In the genomic region with DNA sequence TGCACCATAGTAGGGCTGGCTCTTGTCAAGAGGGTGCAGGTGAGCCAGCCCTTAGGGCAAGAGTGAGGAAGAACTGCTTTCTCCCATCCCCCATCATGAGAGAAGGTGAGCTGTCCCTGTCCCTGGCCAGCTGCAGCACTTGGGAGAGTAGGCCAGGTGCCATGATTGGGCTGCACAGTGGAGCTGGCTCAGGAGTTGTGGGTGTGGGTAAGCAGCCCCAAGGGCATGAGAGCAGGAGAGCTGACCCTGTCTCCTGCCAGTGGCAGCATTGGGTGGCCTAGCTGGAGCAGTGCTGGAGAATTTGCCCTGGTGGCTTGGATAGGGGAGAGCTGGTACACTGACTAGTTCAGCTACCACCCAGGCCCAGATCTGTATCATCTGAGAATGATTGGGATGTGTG, we compare ENCODE assay signal across 16 mouse cellular contexts. TPM values are rescaled to one million over a fixed set of nuclear protein-coding genes. Genes with fewer than 3 reads are reported as not detected.
DNase-seq lines count a peak whose midpoint lies in the region; ATAC-seq and TF ChIP-seq lines count a peak whose summit lies in the region.
"Had no signal": no experiment of that assay in that cellular context is flagged by ENCODE, and none has a peak within 500 bp of the region (broad histone marks: within the 10 kb centered on the region; RNA-seq: fewer than 3 reads in every experiment).

No protein-coding gene starts in this region.

- no peaks in the 10 kb centered on the region for H3K9me3 ChIP-seq in forebrain, embryonic 10.5 days
- no peaks in the 10 kb centered on the region for H3K9me3 ChIP-seq in forebrain, embryonic 13.5 days (replicated peaks)
- H3K9me3 ChIP-seq in stomach, postnatal 0 days (ENCODE audit: control insufficient read depth, low read length) = no peaks in the 10 kb centered on the region
- H3K9me3 ChIP-seq in midbrain, embryonic 15.5 days = no peaks in the 10 kb centered on the region
- H3K9me3 ChIP-seq: liver, embryonic 13.5 days; midbrain, embryonic 13.5 days had no signal

- H3K27ac ChIP-seq in forebrain, embryonic 10.5 days = peak overlapping the region; percentile 53
- no peak overlapping the region for H3K27ac ChIP-seq in forebrain, embryonic 13.5 days
- H3K27ac ChIP-seq in stomach, postnatal 0 days (replicated peaks) = 0 out of 2 replicates have a peak overlapping the region, but pooled peaks have one; percentile 24
- no peak overlapping the region for H3K27ac ChIP-seq in midbrain, embryonic 15.5 days
- H3K27ac ChIP-seq: liver, embryonic 13.5 days; midbrain, embryonic 13.5 days had no signal

- no peak overlapping the region for H3K4me2 ChIP-seq in forebrain, embryonic 13.5 days
- no peak overlapping the region for H3K4me2 ChIP-seq in stomach, postnatal 0 days (replicated peaks; ENCODE audit: low read depth)
- no peak overlapping the region for H3K4me2 ChIP-seq in midbrain, embryonic 15.5 days
- H3K4me2 ChIP-seq: liver, embryonic 13.5 days; midbrain, embryonic 13.5 days had no signal

- TF ChIP-seq EP300 in stomach, postnatal 0 days (optimal IDR thresholded peaks at IDR 0.05) = no peak

- H3K36me3 ChIP-seq in forebrain, embryonic 10.5 days (replicated peaks) = no peaks in the 10 kb centered on the region; the same call in 1 of the 2 replicates
- H3K36me3 ChIP-seq in forebrain, embryonic 13.5 days (ENCODE audit: poor library complexity, severe bottlenecking) = no peaks in the 10 kb centered on the region
- no peaks in the 10 kb centered on the region for H3K36me3 ChIP-seq in stomach, postnatal 0 days (ENCODE audit: control insufficient read depth, insufficient read depth, low read length)
- no peaks in the 10 kb centered on the region for H3K36me3 ChIP-seq in midbrain, embryonic 15.5 days (replicated peaks)
- H3K36me3 ChIP-seq: liver, embryonic 13.5 days; midbrain, embryonic 13.5 days had no signal

- ATAC-seq in forebrain, embryonic 13.5 days = no peak
- ATAC-seq in stomach, postnatal 0 days (ENCODE audit: low FRiP score, low TSS enrichment) = no peak
- ATAC-seq in erythroblast, adult 5-6 weeks (replicated peaks; ENCODE audit: low FRiP score, poor library complexity, severe bottlenecking) = no peak
- no peak for ATAC-seq in midbrain, embryonic 15.5 days (replicated peaks)
- ATAC-seq: forebrain, postnatal 0 days; midbrain, embryonic 13.5 days had no signal

- H3K4me1 ChIP-seq in forebrain, embryonic 10.5 days = peaks cover 22% of the 10 kb centered on the region
- H3K4me1 ChIP-seq in forebrain, embryonic 13.5 days = peaks cover 13% of the 10 kb centered on the region; the same call in 1 of the 2 replicates
- no peaks in the 10 kb centered on the region; the same call in 1 of the 2 replicates for H3K4me1 ChIP-seq in stomach, postnatal 0 days (replicated peaks; ENCODE audit: control insufficient read depth, insufficient read depth)
- H3K4me1 ChIP-seq in midbrain, embryonic 15.5 days = peaks cover 3% of the 10 kb centered on the region; the same call in 1 of the 2 replicates

- DNase-seq in forebrain, embryonic 10.5 days (ENCODE audit: extremely low spot score, low spot score) = no peak
- DNase-seq in lung, postnatal 10 days = peak; percentile 4
- DNase-seq in lung, postnatal 25 days (ENCODE audit: low spot score) = no peak
- peak; percentile 40 to 58 for DNase-seq in heart, postnatal 14 days
- DNase-seq in stomach, postnatal 0 days (ENCODE audit: low spot score) = no peak
- DNase-seq: cerebellum, postnatal 36 days; forebrain, postnatal 0 days; liver, embryonic 13.5 days; lung, postnatal 14 days; thymus, postnatal 36 days had no signal

- H3K27me3 ChIP-seq in forebrain, embryonic 10.5 days (ENCODE audit: poor library complexity, severe bottlenecking) = no peaks in the 10 kb centered on the region
- no peaks in the 10 kb centered on the region for H3K27me3 ChIP-seq in forebrain, embryonic 13.5 days
- no peaks in the 10 kb centered on the region for H3K27me3 ChIP-seq in stomach, postnatal 0 days (ENCODE audit: control insufficient read depth, insufficient read depth, low read length)
- H3K27me3 ChIP-seq in midbrain, embryonic 15.5 days (replicated peaks) = no peaks in the 10 kb centered on the region
- H3K27me3 ChIP-seq: liver, embryonic 13.5 days; midbrain, embryonic 13.5 days had no signal

- no peak overlapping the region for H3K4me3 ChIP-seq in forebrain, embryonic 10.5 days
- H3K4me3 ChIP-seq in forebrain, embryonic 13.5 days = no peak overlapping the region
- H3K4me3 ChIP-seq in stomach, postnatal 0 days (ENCODE audit: low read depth, low read length) = no peak overlapping the region
- H3K4me3 ChIP-seq in midbrain, embryonic 15.5 days = no peak overlapping the region
- H3K4me3 ChIP-seq: liver, embryonic 13.5 days; midbrain, embryonic 13.5 days had no signal

- TF ChIP-seq CTCF in stomach, postnatal 0 days (IDR thresholded peaks at IDR 0.05; ENCODE audit: low read depth) = no peak

- intact Hi-C loops in heart, postnatal 14 days (cut with DNase I) = no loop called here

- H3K9ac ChIP-seq in forebrain, embryonic 13.5 days = no peak overlapping the region
- H3K9ac ChIP-seq in stomach, postnatal 0 days (ENCODE audit: low read length) = no peak overlapping the region
- no peak overlapping the region for H3K9ac ChIP-seq in midbrain, embryonic 15.5 days
- H3K9ac ChIP-seq: forebrain, postnatal 0 days; liver, embryonic 13.5 days; midbrain, embryonic 13.5 days had no signal

RNA-seq across cellular contexts. Expression of gene Luzp1, which starts 43.3 kb away (rescaled TPM):
- polyA plus RNA-seq in forebrain, embryonic 10.5 days (2016; fragmentation: Nextera tagmentation; extraction: Ambion mirVana) = 153 and 154 TPM in 2 replicates
- 91.1 and 99.1 TPM in 2 replicates for polyA plus RNA-seq in forebrain, embryonic 13.5 days (2015; fragmentation: Nextera tagmentation; extraction: Ambion mirVana)
- 10 to 100 TPM; 55.7 to 57.1 TPM for total RNA-seq in heart, postnatal 14 days (2021)
- 54.6 and 67.8 TPM in 2 replicates for polyA plus RNA-seq in stomach, postnatal 0 days (2015; fragmentation: Nextera tagmentation; extraction: Ambion mirVana)
- 0.42 and 1.2 TPM in 2 replicates for total RNA-seq in erythroblast, adult 5-6 weeks (2015; ENCODE audit: low replicate concordance)
- total RNA-seq in erythroblast, adult 5-6 weeks (2017; ENCODE audit: low replicate concordance) = 1.0 and 10.7 TPM in 2 replicates
- polyA plus RNA-seq in midbrain, embryonic 15.5 days (2015; fragmentation: Nextera tagmentation; extraction: Ambion mirVana) = 52.0 and 57.7 TPM in 2 replicates

RNA-seq across cellular contexts. Expression of gene 6030445D17Rik, which starts 50.9 kb away (rescaled TPM):
- polyA plus RNA-seq in forebrain, embryonic 10.5 days (2016; fragmentation: Nextera tagmentation; extraction: Ambion mirVana) = 0.07 and 0.32 TPM in 2 replicates
- 0.13 TPM in 1 of 2 replicates, not detected in the other for polyA plus RNA-seq in forebrain, embryonic 13.5 days (2015; fragmentation: Nextera tagmentation; extraction: Ambion mirVana)
- under 1 TPM; 0.41 to 0.79 TPM for total RNA-seq in heart, postnatal 14 days (2021)
- polyA plus RNA-seq in stomach, postnatal 0 days (2015; fragmentation: Nextera tagmentation; extraction: Ambion mirVana) = 0.33 and 0.40 TPM in 2 replicates
- total RNA-seq in erythroblast, adult 5-6 weeks (2015; ENCODE audit: low replicate concordance) = not detected in 2 replicates
- total RNA-seq in erythroblast, adult 5-6 weeks (2017; ENCODE audit: low replicate concordance) = not detected in 2 replicates
- 0.15 and 0.19 TPM in 2 replicates for polyA plus RNA-seq in midbrain, embryonic 15.5 days (2015; fragmentation: Nextera tagmentation; extraction: Ambion mirVana)
- total RNA-seq: granulocyte monocyte progenitor cell, adult 5-6 weeks; neutrophil, adult 5-6 weeks had no signal
- polyA plus RNA-seq: liver, embryonic 13.5 days had no signal

Comparison
In these comparisons a context has a peak if more than half of its experiments do, and no peak if none do; other contexts are left out.
1. DNase-seq: peak in lung, postnatal 10 days (single experiment) and heart, postnatal 14 days (2 of 2); none in forebrain, embryonic 10.5 days (single experiment), lung, postnatal 25 days (single experiment) and stomach, postnatal 0 days (single experiment).
2. H3K27ac ChIP-seq: peak in forebrain, embryonic 10.5 days (single experiment) and stomach, postnatal 0 days (single experiment); none in forebrain, embryonic 13.5 days (single experiment) and midbrain, embryonic 15.5 days (single experiment).